Mouse (Mus musculus) lung, adult 2 months (tissue): ENCODE measurements around the gene Zdhhc18.

Experiments used
- CTCF ChIP-seq: fragments of 200-500 bp; IDR thresholded peaks from 2 replicates; pipeline ENCODE4 v1.5.1; 2011; ENCODE audit warnings: mild to moderate bottlenecking, low read length, control low read depth; ENCODE audit not compliant: insufficient read depth
- POLR2A ChIP-seq: fragments of 200-500 bp; IDR thresholded peaks from 2 replicates; pipeline ENCODE4 v1.6.1; 2011; ENCODE audit warnings: low read depth, mild to moderate bottlenecking, control low read depth, low read length, borderline replicate concordance; ENCODE audit errors: extremely low read depth

GRCm38 (mm10) chr4:133652746-133653145 lies 2.8 kb upstream of the Zdhhc18 start:
- TF ChIP-seq CTCF (no peak), POLR2A (no peak)
